Mouse (Mus musculus) cerebellum, adult 2 months (tissue): Measurements from ENCODE around the gene Sema4f.

ENCODE experiments used
- CTCF ChIP-seq: fragments of 200-500 bp; IDR thresholded peaks from 2 replicates; pipeline ENCODE4 v1.5.1; 2011; ENCODE audit warnings: low read depth, mild to moderate bottlenecking, control low read depth, low read length, moderate library complexity, borderline replicate concordance; ENCODE audit not compliant: insufficient read depth
- POLR2A ChIP-seq: fragments of 200-500 bp; IDR thresholded peaks from 2 replicates; pipeline ENCODE4 v1.6.1; 2011; ENCODE audit warnings: low read length, control low read depth, borderline replicate concordance; ENCODE audit not compliant: insufficient read depth

- peak; percentile 71 for TF ChIP-seq CTCF
- TF ChIP-seq POLR2A = no peak
Measured at GRCm38 (mm10) chr6:82881485-82882096, 58.0 kb downstream of the Sema4f start.
